Mouse (Mus musculus) lung, postnatal 0 days (tissue): ENCODE measurements around the gene Ccr2.

ENCODE experiments used
- CTCF ChIP-seq: IDR thresholded peaks from 2 replicates; pipeline ENCODE4 v1.5.1; 2016; ENCODE audit warnings: antibody characterized with exemption, mild to moderate bottlenecking
- EP300 ChIP-seq: IDR thresholded peaks from 2 replicates; pipeline ENCODE4 v1.6.1; 2016; ENCODE audit warnings: antibody characterized with exemption, mild to moderate bottlenecking, control low read depth

DNA sequence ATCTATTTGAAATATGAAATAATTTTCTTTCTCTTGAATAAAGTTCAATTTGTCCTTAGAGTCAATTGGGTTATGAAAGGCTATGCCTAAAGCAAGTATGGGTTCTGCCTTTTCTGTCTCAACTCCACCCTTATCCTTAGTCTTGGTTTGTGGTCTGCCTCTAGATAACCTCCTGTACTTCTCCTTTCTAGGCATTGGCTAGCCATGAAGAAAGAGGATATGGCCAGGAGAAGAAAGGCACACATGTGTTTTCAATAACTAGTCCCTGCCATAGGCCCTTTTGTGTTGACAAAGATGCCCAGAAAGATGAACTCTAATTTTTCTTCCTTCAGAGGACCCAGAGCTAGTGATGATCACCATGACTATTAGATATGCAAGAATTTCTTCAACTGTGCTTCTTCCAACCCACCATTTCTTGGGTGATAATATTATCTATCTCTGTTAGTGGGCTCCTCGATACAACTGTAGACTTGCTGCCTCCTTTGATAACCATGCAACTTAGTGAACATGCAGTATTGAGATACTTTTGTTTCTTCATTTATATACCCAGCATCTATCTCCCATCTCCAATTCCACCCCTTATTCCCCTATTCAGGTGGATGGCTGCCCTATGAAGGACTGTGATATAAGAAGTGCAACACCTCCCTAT is 11.0 kb downstream of the Ccr2 start:
- TF ChIP-seq EP300 (no peak), CTCF (no peak)
